Mouse (Mus musculus): ENCODE data around the gene Zbtb45. TPM values are rescaled to one million over a fixed set of nuclear protein-coding genes. Genes with fewer than 3 reads are reported as not detected.
A peak's percentile ranks its signal among the peaks of the same experiment; 100 is the strongest.

The Zbtb45 gene
- polyA plus RNA-seq, 1 experiment from 2014 or later: 32.8 TPM

DNA sequence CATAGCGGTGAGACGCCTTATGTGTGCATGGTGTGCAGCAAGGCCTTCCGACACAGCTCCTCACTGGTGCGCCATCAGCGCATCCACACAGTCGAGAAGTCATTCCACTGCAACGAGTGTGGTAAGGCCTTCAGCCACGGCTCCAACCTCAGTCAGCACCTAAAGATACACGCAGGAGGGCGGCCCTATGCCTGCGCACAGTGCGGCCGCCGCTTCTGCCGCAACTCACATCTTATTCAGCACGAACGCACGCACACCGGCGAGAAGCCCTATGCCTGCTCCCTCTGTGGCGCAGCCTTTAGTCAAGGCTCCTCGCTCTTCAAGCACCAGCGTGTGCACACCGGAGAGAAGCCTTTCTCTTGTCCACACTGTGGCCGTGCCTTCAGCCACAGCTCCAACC, 38.9 kb downstream of the Zbtb45 start:
- Histone ChIP-seq H3K36me3 (ENCODE audit: control insufficient read depth, insufficient read depth, low read length) (peaks cover 16% of the 10 kb centered on the region; the same call in 1 of the 2 replicates), H3K27ac (ENCODE audit: low read depth, low read length) (no peak overlapping the region), H3K27me3 (ENCODE audit: control insufficient read depth, insufficient read depth, low read length) (no peaks in the 10 kb centered on the region), H3K9me3 (ENCODE audit: control insufficient read depth, low read length) (no peaks in the 10 kb centered on the region), H3K4me2 (no peak overlapping the region), H3K9ac (ENCODE audit: low read length) (no peak overlapping the region), H3K4me1 (ENCODE audit: control insufficient read depth, insufficient read depth, low read length) (peaks cover 8% of the 10 kb centered on the region), H3K4me3 (ENCODE audit: low read depth, low read length) (no peak overlapping the region)
- WGBS: 95% methylated on average over 25 of the region's 25 CpGs
- ATAC-seq (ENCODE audit: low FRiP score) (no peak), DNase-seq (ENCODE audit: low spot score, missing footprints) (no peak)

DNA sequence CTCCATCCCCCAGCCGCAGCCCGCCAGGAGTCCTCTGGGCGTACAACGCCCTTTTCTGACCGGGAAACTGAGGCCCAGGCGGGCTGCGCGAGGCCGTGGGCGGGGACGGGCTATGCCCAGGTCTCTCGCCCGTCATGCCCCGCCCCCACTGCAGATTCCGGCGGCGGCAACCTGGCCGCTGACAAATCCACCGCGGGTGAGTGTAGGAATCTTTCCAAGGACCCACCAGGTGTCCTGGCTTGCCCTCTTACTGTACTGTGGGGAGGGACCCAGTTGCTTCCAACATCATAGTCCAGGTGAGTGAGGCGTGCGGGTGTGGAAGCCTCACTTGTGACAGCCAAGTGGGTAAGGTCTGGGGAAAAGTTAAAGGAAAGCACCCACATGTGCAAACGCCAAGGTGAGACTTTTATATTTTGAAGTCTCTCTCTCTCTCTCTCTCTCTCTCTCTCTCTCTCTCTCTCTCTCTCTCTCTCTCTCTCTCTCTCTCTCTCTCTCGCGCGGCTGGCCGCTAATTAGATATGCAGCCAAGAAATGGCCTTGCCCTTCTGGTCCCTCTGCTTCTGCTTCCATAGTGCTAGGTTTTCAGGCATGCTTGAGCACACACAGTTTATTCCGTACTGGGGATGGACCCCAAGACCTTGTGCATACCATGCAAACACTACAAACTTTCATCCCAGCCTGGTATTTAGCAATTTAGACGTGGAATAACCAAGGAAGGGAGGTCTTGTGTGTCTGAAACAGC, 43.6 kb downstream of the Zbtb45 start:
- peaks cover 15% of the 10 kb centered on the region for H3K4me1 ChIP-seq (ENCODE audit: control insufficient read depth, insufficient read depth, low read length)
- H3K4me3 ChIP-seq (ENCODE audit: low read depth, low read length): peak overlapping the region; percentile 84
- ATAC-seq (ENCODE audit: low FRiP score): peak; percentile 68
- peaks cover 14% of the 10 kb centered on the region; the same call in 1 of the 2 replicates for H3K36me3 ChIP-seq (ENCODE audit: control insufficient read depth, insufficient read depth, low read length)
- H3K27me3 ChIP-seq (ENCODE audit: control insufficient read depth, insufficient read depth, low read length): no peaks in the 10 kb centered on the region
- no peaks in the 10 kb centered on the region for H3K9me3 ChIP-seq (ENCODE audit: control insufficient read depth, low read length)
- peak overlapping the region; percentile 67 for H3K27ac ChIP-seq (ENCODE audit: low read depth, low read length)
- DNase-seq (ENCODE audit: low spot score, missing footprints): no peak
- WGBS: under 1% methylated on average over 25 of the region's 29 CpGs
- peak overlapping the region; percentile 97 for H3K4me2 ChIP-seq
- peak overlapping the region; percentile 92 for H3K9ac ChIP-seq (ENCODE audit: low read length)

DNA sequence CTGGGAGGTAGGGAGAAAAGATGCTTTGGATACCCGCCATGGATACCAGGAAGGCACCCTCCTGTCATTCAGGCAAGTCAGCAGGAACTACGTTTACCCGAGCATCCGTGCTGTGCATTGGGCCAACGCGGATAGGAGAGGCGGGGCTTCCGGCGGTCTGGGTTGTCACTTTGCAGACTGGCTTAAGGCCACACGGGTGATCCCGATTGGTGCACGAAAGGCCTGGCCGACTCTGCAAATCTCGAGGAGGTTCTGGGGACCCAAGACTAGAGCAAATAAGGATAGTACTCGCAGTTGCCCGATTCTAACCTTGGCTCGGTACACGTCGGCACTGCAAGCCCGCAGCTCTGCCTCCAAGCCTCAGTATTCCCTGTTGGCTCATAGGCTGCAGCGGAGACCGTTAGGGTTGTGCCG, 44.1 kb downstream of the Zbtb45 start, which contains the start of gene Zfp324:
TSS of gene Zfp324 (plus strand) at position 161 of the 414 bp plus-strand sequence.
- H3K9ac ChIP-seq (ENCODE audit: low read length): peak within 1 kb of the TSS; percentile 92
- H3K4me3 ChIP-seq (ENCODE audit: low read depth, low read length): peak within 1 kb of the TSS; percentile 84
- H3K4me2 ChIP-seq: peak within 1 kb of the TSS; percentile 97
- peaks cover 15% of the 10 kb centered on the region for H3K4me1 ChIP-seq (ENCODE audit: control insufficient read depth, insufficient read depth, low read length)
- H3K27me3 ChIP-seq (ENCODE audit: control insufficient read depth, insufficient read depth, low read length): no peaks in the 10 kb centered on the region
- peak; percentile 96 for DNase-seq (ENCODE audit: low spot score, missing footprints)
- H3K36me3 ChIP-seq (ENCODE audit: control insufficient read depth, insufficient read depth, low read length): peaks cover 8% of the 10 kb centered on the region; the same call in 1 of the 2 replicates
- ATAC-seq (ENCODE audit: low FRiP score): peak; percentile 93
- no peaks in the 10 kb centered on the region for H3K9me3 ChIP-seq (ENCODE audit: control insufficient read depth, low read length)
- under 1% methylated on average over 23 of the region's 23 CpGs for WGBS
- peak within 1 kb of the TSS; percentile 67 for H3K27ac ChIP-seq (ENCODE audit: low read depth, low read length)

DNA sequence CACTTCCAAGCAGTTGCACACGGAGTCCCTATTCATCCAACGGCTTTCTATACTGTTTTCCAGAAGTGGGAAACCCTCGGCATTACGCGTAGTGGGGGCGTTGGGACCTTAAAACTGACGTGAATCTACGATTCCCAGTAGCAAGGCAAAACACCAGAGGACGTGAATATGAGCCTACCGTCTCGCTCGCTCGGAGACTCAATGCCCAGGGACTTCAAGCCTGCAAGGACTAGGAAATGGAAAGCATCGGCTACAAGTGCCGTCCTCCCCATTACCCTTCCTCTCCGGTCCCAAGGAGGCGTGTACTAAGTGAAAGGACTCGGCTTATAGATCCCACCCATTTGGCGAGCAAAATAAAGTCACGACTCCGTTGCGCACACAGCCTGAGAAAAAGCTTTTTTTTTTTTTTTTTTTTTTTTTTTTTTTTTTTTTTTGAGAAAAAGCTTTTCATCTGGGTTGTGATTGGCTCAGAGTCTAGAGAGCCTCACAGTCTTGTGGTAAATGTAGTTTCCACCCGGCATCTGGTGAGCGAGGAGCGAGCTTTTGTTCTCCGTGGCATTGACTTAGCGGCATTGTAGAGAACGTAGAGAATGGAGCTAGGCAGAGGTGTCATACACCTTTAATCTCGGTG, 48.2 kb downstream of the Zbtb45 start:
- Histone ChIP-seq H3K36me3 (ENCODE audit: control insufficient read depth, insufficient read depth, low read length) (no peaks in the 10 kb centered on the region), H3K9ac (ENCODE audit: low read length) (peak overlapping the region; percentile 43), H3K27ac (ENCODE audit: low read depth, low read length) (peak overlapping the region; percentile 51), H3K4me1 (ENCODE audit: control insufficient read depth, insufficient read depth, low read length) (peaks cover 8% of the 10 kb centered on the region), H3K27me3 (ENCODE audit: control insufficient read depth, insufficient read depth, low read length) (no peaks in the 10 kb centered on the region), H3K4me3 (ENCODE audit: low read depth, low read length) (peak overlapping the region; percentile 26), H3K4me2 (peak overlapping the region; percentile 49), H3K9me3 (ENCODE audit: control insufficient read depth, low read length) (no peaks in the 10 kb centered on the region)
- ATAC-seq (ENCODE audit: low FRiP score): peak; percentile 78
- DNase-seq (ENCODE audit: low spot score, missing footprints): peak; percentile 95
- 4% methylated on average over 29 of the region's 29 CpGs for WGBS

DNA sequence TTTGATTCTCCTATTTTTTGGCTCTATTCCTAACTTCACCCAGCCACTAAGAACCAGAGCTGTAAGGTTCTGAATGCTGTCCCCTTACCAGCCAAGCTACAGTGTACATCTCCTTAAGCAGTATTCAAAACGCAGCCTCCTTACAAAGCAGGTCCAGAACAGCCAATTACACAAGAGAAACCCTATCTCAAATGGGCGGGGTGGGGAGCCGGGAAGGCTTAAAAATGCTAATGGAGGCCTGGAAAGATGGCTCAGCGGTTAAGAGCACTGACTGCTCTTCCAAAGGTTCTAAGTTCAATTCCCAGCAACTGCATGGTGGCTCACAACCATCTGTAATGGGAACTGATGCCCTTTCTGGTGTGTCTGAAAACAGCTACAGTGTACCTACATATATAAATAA, 50.1 kb downstream of the Zbtb45 start:
- Histone ChIP-seq H3K27me3 (ENCODE audit: control insufficient read depth, insufficient read depth, low read length) (no peaks in the 10 kb centered on the region), H3K4me2 (no peak overlapping the region), H3K9ac (ENCODE audit: low read length) (no peak overlapping the region), H3K4me3 (ENCODE audit: low read depth, low read length) (no peak overlapping the region), H3K36me3 (ENCODE audit: control insufficient read depth, insufficient read depth, low read length) (no peaks in the 10 kb centered on the region), H3K27ac (ENCODE audit: low read depth, low read length) (no peak overlapping the region), H3K9me3 (ENCODE audit: control insufficient read depth, low read length) (no peaks in the 10 kb centered on the region), H3K4me1 (ENCODE audit: control insufficient read depth, insufficient read depth, low read length) (no peaks in the 10 kb centered on the region)
- WGBS: 12% methylated on average over 4 of the region's 4 CpGs
- no peak for ATAC-seq (ENCODE audit: low FRiP score)
- no peak for DNase-seq (ENCODE audit: low spot score, missing footprints)

DNA sequence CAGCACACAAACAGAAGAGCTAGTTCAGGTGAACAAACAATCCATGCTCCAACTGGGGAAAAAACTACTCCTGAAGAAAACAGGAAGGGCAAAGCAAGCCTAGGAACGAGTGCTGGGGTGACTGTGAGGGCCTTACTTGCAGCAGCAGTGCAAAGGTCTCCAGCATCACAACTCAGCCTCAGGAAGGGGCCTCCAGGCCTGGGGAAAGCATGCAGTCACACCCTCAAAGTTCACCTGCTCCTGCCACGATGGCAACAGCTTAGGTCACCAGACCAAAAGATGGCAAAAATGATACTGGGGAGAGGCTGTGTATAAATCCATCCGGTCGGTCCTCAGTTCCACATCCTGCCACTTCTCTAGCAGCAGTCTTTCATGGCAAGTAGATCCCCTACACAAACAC, 50.9 kb downstream of the Zbtb45 start:
- H3K27ac ChIP-seq (ENCODE audit: low read depth, low read length): no peak overlapping the region
- no peak for ATAC-seq (ENCODE audit: low FRiP score)
- no peak overlapping the region for H3K9ac ChIP-seq (ENCODE audit: low read length)
- no peaks in the 10 kb centered on the region for H3K27me3 ChIP-seq (ENCODE audit: control insufficient read depth, insufficient read depth, low read length)
- no peaks in the 10 kb centered on the region for H3K9me3 ChIP-seq (ENCODE audit: control insufficient read depth, low read length)
- no peak overlapping the region for H3K4me2 ChIP-seq
- H3K4me1 ChIP-seq (ENCODE audit: control insufficient read depth, insufficient read depth, low read length): no peaks in the 10 kb centered on the region
- no peak overlapping the region for H3K4me3 ChIP-seq (ENCODE audit: low read depth, low read length)
- H3K36me3 ChIP-seq (ENCODE audit: control insufficient read depth, insufficient read depth, low read length): no peaks in the 10 kb centered on the region
- no peak for DNase-seq (ENCODE audit: low spot score, missing footprints)
- 85% methylated on average over 4 of the region's 4 CpGs for WGBS

DNA sequence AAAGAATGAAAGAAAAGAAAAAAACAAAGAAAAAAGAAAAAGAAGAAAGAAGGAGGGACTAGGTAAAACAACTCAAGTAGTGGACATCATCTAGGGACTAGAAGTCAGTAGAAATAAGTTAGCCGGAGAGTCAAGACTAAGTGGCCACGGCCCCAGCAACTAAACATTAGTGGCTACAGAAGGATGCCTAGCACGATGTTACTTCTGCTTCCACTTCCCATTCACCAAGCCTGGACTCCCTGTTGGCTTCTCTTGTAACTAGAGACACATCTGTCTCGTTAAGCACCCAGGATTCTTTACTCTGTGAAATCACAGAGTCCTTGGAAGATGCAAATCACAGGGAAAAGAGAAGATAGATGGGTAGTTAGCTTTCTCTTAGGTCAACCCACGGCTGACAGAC, 52.3 kb downstream of the Zbtb45 start:
- DNase-seq (ENCODE audit: low spot score, missing footprints): no peak

DNA sequence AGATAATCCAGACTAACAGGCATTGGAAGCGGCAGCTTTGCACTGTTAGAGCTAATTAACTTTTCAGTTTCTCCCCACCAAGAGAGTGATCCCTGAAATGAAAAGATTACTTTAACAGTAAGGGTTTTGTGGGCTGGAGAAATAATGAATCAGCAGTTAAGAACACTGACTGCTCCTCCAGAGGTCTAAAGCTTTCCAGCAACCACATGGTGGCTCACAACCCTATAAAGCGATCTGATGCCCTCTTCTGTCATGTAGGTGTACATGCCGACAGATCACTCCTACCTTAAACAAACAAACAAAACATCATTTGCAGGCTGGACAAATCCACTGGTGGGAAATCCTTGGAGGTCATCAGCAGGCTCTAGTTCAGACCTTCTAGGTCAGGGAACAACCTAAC, 54.9 kb downstream of the Zbtb45 start:
- no peak for DNase-seq (ENCODE audit: low spot score, missing footprints)
- H3K36me3 ChIP-seq (ENCODE audit: control insufficient read depth, insufficient read depth, low read length): no peaks in the 10 kb centered on the region
- H3K4me3 ChIP-seq (ENCODE audit: low read depth, low read length): no peak overlapping the region
- 66% methylated on average over 3 of the region's 3 CpGs for WGBS
- no peaks in the 10 kb centered on the region for H3K27me3 ChIP-seq (ENCODE audit: control insufficient read depth, insufficient read depth, low read length)
- H3K9me3 ChIP-seq (ENCODE audit: control insufficient read depth, low read length): no peaks in the 10 kb centered on the region
- no peak for ATAC-seq (ENCODE audit: low FRiP score)
- H3K27ac ChIP-seq (ENCODE audit: low read depth, low read length): no peak overlapping the region
- H3K4me1 ChIP-seq (ENCODE audit: control insufficient read depth, insufficient read depth, low read length): peaks cover 4% of the 10 kb centered on the region; the same call in 1 of the 2 replicates
- H3K4me2 ChIP-seq: no peak overlapping the region
- H3K9ac ChIP-seq (ENCODE audit: low read length): no peak overlapping the region

More for the DNA sequence above, 52.3 kb downstream of the Zbtb45 start:
- Histone ChIP-seq H3K9me3 (ENCODE audit: control insufficient read depth, low read length) (no peaks in the 10 kb centered on the region), H3K36me3 (ENCODE audit: control insufficient read depth, insufficient read depth, low read length) (no peaks in the 10 kb centered on the region), H3K4me3 (ENCODE audit: low read depth, low read length) (no peak overlapping the region), H3K4me1 (ENCODE audit: control insufficient read depth, insufficient read depth, low read length) (no peaks in the 10 kb centered on the region), H3K27me3 (ENCODE audit: control insufficient read depth, insufficient read depth, low read length) (no peaks in the 10 kb centered on the region), H3K4me2 (no peak overlapping the region), H3K27ac (ENCODE audit: low read depth, low read length) (no peak overlapping the region), H3K9ac (ENCODE audit: low read length) (no peak overlapping the region)
- 83% methylated on average over 5 of the region's 5 CpGs for WGBS
- no peak for ATAC-seq (ENCODE audit: low FRiP score)

Data from midbrain, embryonic 11.5 days (tissue).